Mouse (Mus musculus): ENCODE measurements around the gene Manf. TPM values are rescaled to one million over a fixed set of nuclear protein-coding genes. Genes with fewer than 3 reads are reported as not detected.

The Manf gene
- polyA plus RNA-seq, 1 experiment: 59.1 TPM

- Histone ChIP-seq H3K4me3 (ENCODE audit: insufficient read depth, low read length) (no peak overlapping the region), H3K4me1 (ENCODE audit: control insufficient read depth, insufficient read depth, low read length) (peaks cover 1% of the 10 kb centered on the region; the same call in 1 of the 2 replicates), H3K27ac (ENCODE audit: insufficient read depth, low read length) (no peak overlapping the region)
- no peak for TF ChIP-seq CTCF (IDR thresholded peaks at IDR 0.05; ENCODE audit: extremely low read depth, insufficient read depth, low read length)
- no peak for TF ChIP-seq POLR2A (IDR thresholded peaks at IDR 0.05; ENCODE audit: extremely low read depth, insufficient read depth, low read length)
Measured at GRCm38 (mm10) chr9:106903099-106903790, 11.5 kb upstream of the Manf start.

GRCm38 (mm10) chr9:106901596-106901995 lies 9.8 kb upstream of the Manf start:
- peaks cover 1% of the 10 kb centered on the region; the same call in 1 of the 2 replicates for H3K4me1 ChIP-seq (ENCODE audit: control insufficient read depth, insufficient read depth, low read length)

GRCm38 (mm10) chr9:106898901-106899300 lies 7.1 kb upstream of the Manf start:
- Histone ChIP-seq H3K4me3 (ENCODE audit: insufficient read depth, low read length) (no peak overlapping the region), H3K27ac (ENCODE audit: insufficient read depth, low read length) (no peak overlapping the region), H3K4me1 (ENCODE audit: control insufficient read depth, insufficient read depth, low read length) (peaks cover 1% of the 10 kb centered on the region; the same call in 1 of the 2 replicates)
- TF ChIP-seq POLR2A (IDR thresholded peaks at IDR 0.05; ENCODE audit: extremely low read depth, insufficient read depth, low read length): no peak
- TF ChIP-seq CTCF (IDR thresholded peaks at IDR 0.05; ENCODE audit: extremely low read depth, insufficient read depth, low read length): no peak

More at GRCm38 (mm10) chr9:106901596-106901995, 9.8 kb upstream of the Manf start:
- Histone ChIP-seq H3K27ac (ENCODE audit: insufficient read depth, low read length) (no peak overlapping the region), H3K4me3 (ENCODE audit: insufficient read depth, low read length) (no peak overlapping the region)
- TF ChIP-seq POLR2A (IDR thresholded peaks at IDR 0.05; ENCODE audit: extremely low read depth, insufficient read depth, low read length) (no peak), CTCF (IDR thresholded peaks at IDR 0.05; ENCODE audit: extremely low read depth, insufficient read depth, low read length) (no peak)

GRCm38 (mm10) chr9:106893327-106893726 lies 1.5 kb upstream of the Manf start:
- no peak overlapping the region for H3K27ac ChIP-seq (ENCODE audit: insufficient read depth, low read length)
- TF ChIP-seq CTCF (IDR thresholded peaks at IDR 0.05; ENCODE audit: extremely low read depth, insufficient read depth, low read length) (no peak), POLR2A (IDR thresholded peaks at IDR 0.05; ENCODE audit: extremely low read depth, insufficient read depth, low read length) (no peak)
- peaks cover 9% of the 10 kb centered on the region; the same call in 1 of the 2 replicates for H3K4me1 ChIP-seq (ENCODE audit: control insufficient read depth, insufficient read depth, low read length)
- no peak overlapping the region for H3K4me3 ChIP-seq (ENCODE audit: insufficient read depth, low read length)

- Histone ChIP-seq H3K4me3 (ENCODE audit: insufficient read depth, low read length) (peak overlapping the region; percentile 55), H3K4me1 (ENCODE audit: control insufficient read depth, insufficient read depth, low read length) (peaks cover 9% of the 10 kb centered on the region; the same call in 1 of the 2 replicates), H3K27ac (ENCODE audit: insufficient read depth, low read length) (peak overlapping the region; percentile 49; the same call in 1 of the 2 replicates)
- TF ChIP-seq POLR2A (IDR thresholded peaks at IDR 0.05; ENCODE audit: extremely low read depth, insufficient read depth, low read length) (no peak), CTCF (IDR thresholded peaks at IDR 0.05; ENCODE audit: extremely low read depth, insufficient read depth, low read length) (no peak)
Measured at GRCm38 (mm10) chr9:106892552-106892875, 735 bp upstream of the Manf start.

GRCm38 (mm10) chr9:106891341-106891741 lies 438 bp downstream of the Manf start:
- H3K27ac ChIP-seq (ENCODE audit: insufficient read depth, low read length): no peak overlapping the region
- no peak for TF ChIP-seq CTCF (IDR thresholded peaks at IDR 0.05; ENCODE audit: extremely low read depth, insufficient read depth, low read length)
- no peak for TF ChIP-seq POLR2A (IDR thresholded peaks at IDR 0.05; ENCODE audit: extremely low read depth, insufficient read depth, low read length)

GRCm38 (mm10) chr9:106890496-106891240 lies 1.1 kb downstream of the Manf start:
- peaks cover 9% of the 10 kb centered on the region; the same call in 1 of the 2 replicates for H3K4me1 ChIP-seq (ENCODE audit: control insufficient read depth, insufficient read depth, low read length)
- TF ChIP-seq POLR2A (IDR thresholded peaks at IDR 0.05; ENCODE audit: extremely low read depth, insufficient read depth, low read length) (no peak), CTCF (IDR thresholded peaks at IDR 0.05; ENCODE audit: extremely low read depth, insufficient read depth, low read length) (no peak)
- peak overlapping the region; percentile 55; the same call in 1 of the 2 replicates for H3K4me3 ChIP-seq (ENCODE audit: insufficient read depth, low read length)
- no peak overlapping the region for H3K27ac ChIP-seq (ENCODE audit: insufficient read depth, low read length)

More at GRCm38 (mm10) chr9:106891341-106891741, 438 bp downstream of the Manf start:
- H3K4me3 ChIP-seq (ENCODE audit: insufficient read depth, low read length): peak overlapping the region; percentile 55
- H3K4me1 ChIP-seq (ENCODE audit: control insufficient read depth, insufficient read depth, low read length): peaks cover 9% of the 10 kb centered on the region; the same call in 1 of the 2 replicates

- no peak overlapping the region for H3K27ac ChIP-seq (ENCODE audit: insufficient read depth, low read length)
- H3K4me1 ChIP-seq (ENCODE audit: control insufficient read depth, insufficient read depth, low read length): peaks cover 9% of the 10 kb centered on the region; the same call in 1 of the 2 replicates
- H3K4me3 ChIP-seq (ENCODE audit: insufficient read depth, low read length): no peak overlapping the region
- no peak for TF ChIP-seq POLR2A (IDR thresholded peaks at IDR 0.05; ENCODE audit: extremely low read depth, insufficient read depth, low read length)
- TF ChIP-seq CTCF (IDR thresholded peaks at IDR 0.05; ENCODE audit: extremely low read depth, insufficient read depth, low read length): no peak
Measured at GRCm38 (mm10) chr9:106889321-106889720, 2.5 kb downstream of the Manf start.

- peaks cover 9% of the 10 kb centered on the region; the same call in 1 of the 2 replicates for H3K4me1 ChIP-seq (ENCODE audit: control insufficient read depth, insufficient read depth, low read length)
- H3K4me3 ChIP-seq (ENCODE audit: insufficient read depth, low read length): no peak overlapping the region
- no peak for TF ChIP-seq CTCF (IDR thresholded peaks at IDR 0.05; ENCODE audit: extremely low read depth, insufficient read depth, low read length)
- TF ChIP-seq POLR2A (IDR thresholded peaks at IDR 0.05; ENCODE audit: extremely low read depth, insufficient read depth, low read length): no peak
- no peak overlapping the region for H3K27ac ChIP-seq (ENCODE audit: insufficient read depth, low read length)
Measured at GRCm38 (mm10) chr9:106888346-106888745, 3.4 kb downstream of the Manf start.

All from cortical plate, adult 2 months (tissue).